Mouse (Mus musculus): ENCODE measurements around the gene Chd3. TPM values are rescaled to one million over a fixed set of nuclear protein-coding genes. Genes with fewer than 3 reads are reported as not detected.

Gene Chd3
- total and polyA plus RNA-seq, 3 experiments, result 31.9 to 92.0 (median 66.4) TPM

- TF ChIP-seq ZC3H11A (IDR thresholded peaks at IDR 0.05; ENCODE audit: low read depth, low read length) (no peak), MXI1 (IDR thresholded peaks at IDR 0.05; ENCODE audit: low read depth, low read length) (no peak), POLR2AphosphoS2 (IDR thresholded peaks at IDR 0.05; ENCODE audit: low read depth, low read length) (no peak), ZKSCAN1 (IDR thresholded peaks at IDR 0.05; ENCODE audit: borderline replicate concordance, low read depth, low read length) (no peak), JUND (conservative IDR thresholded peaks at IDR 0.05; ENCODE audit: low read depth, low read length) (no peak), PAX5 (IDR thresholded peaks at IDR 0.05; ENCODE audit: low read length) (no peak), HCFC1 (IDR thresholded peaks at IDR 0.05; ENCODE audit: low read depth, low read length) (no peak), SIN3A (IDR thresholded peaks at IDR 0.05; ENCODE audit: low read length) (no peak), CHD1 (IDR thresholded peaks at IDR 0.05; ENCODE audit: low read depth, low read length) (no peak), USF2 (conservative IDR thresholded peaks at IDR 0.05; ENCODE audit: low read depth, low read length) (no peak), MAZ (IDR thresholded peaks at IDR 0.05; ENCODE audit: low read depth, low read length) (no peak), CHD2 (IDR thresholded peaks at IDR 0.05; ENCODE audit: low read length) (no peak), MAX (IDR thresholded peaks at IDR 0.05; ENCODE audit: low read length) (no peak), UBTF (IDR thresholded peaks at IDR 0.05; ENCODE audit: low read depth, low read length) (no peak)
- no peak overlapping the region for H3K9ac ChIP-seq (ENCODE audit: insufficient read depth, low read depth)
- in situ Hi-C loops (cut with MboI; ENCODE audit: low pct_ligation_motif_present, low pct_unique_long_range_greater_than_20kb, low sequenced_read_pairs) (loop anchor here (5.0 kb wide), 2 partner anchors 33 to 62 kb away; partner anchors contain the start of gene Chd3), dilution Hi-C loops (cut with MboI; ENCODE audit: extremely low pct_ligation_motif_present, extremely low pct_unique_long_range_greater_than_20kb, low sequenced_read_pairs) (no loop called here)
- H3K79me2 ChIP-seq (replicated peaks; ENCODE audit: control insufficient read depth, extremely low read depth, insufficient read depth, poor library complexity, severe bottlenecking), result no peaks in the 10 kb centered on the region
- H3K4me3 ChIP-seq (replicated peaks in 1 of 3; ENCODE audit: low read depth in 2 of 3, low read length in 2 of 3, poor library complexity in 1 of 3), result no peak overlapping the region
- H3K9me3 ChIP-seq (replicated peaks; ENCODE audit: low read length), result peaks cover 5% of the 10 kb centered on the region
- no peak for DNase-seq (ENCODE audit: extremely low read depth)
- H3K36me3 ChIP-seq (replicated peaks in 1 of 2; ENCODE audit: control insufficient read depth in 1 of 2, insufficient read depth in 1 of 2, low read length in 1 of 2), result peaks cover 0 to 4% of the 10 kb centered on the region in 2 experiments
- H3K27me3 ChIP-seq (replicated peaks), result peaks cover 5% of the 10 kb centered on the region
- H3K4me2 ChIP-seq (ENCODE audit: insufficient read depth, low read depth, poor library complexity, severe bottlenecking), result no peak overlapping the region
- H3K4me1 ChIP-seq (ENCODE audit: control insufficient read depth in 1 of 2, insufficient read depth in 2 of 2), result peaks cover 5 to 14% of the 10 kb centered on the region in 2 experiments; a peak in 3 of 4 replicates
- no peak overlapping the region for H3K27ac ChIP-seq (ENCODE audit: insufficient read depth, low read depth)
Measured at GRCm38 (mm10) chr11:69334796-69335195, 34.4 kb downstream of the Chd3 start.

GRCm38 (mm10) chr11:69333922-69334321 is 35.3 kb downstream of the Chd3 start:
- DNase-seq (ENCODE audit: extremely low read depth), result no peak
- Histone ChIP-seq H3K4me3 (replicated peaks in 1 of 3; ENCODE audit: low read depth in 2 of 3, low read length in 2 of 3, poor library complexity in 1 of 3) (no peak overlapping the region), H3K9ac (ENCODE audit: insufficient read depth, low read depth) (no peak overlapping the region), H3K4me1 (ENCODE audit: control insufficient read depth in 1 of 2, insufficient read depth in 2 of 2) (peaks cover 5 to 14% of the 10 kb centered on the region in 2 experiments; a peak in 3 of 4 replicates), H3K4me2 (ENCODE audit: insufficient read depth, low read depth, poor library complexity, severe bottlenecking) (no peak overlapping the region), H3K36me3 (replicated peaks in 1 of 2; ENCODE audit: control insufficient read depth in 1 of 2, insufficient read depth in 1 of 2, low read length in 1 of 2) (no peaks in the 10 kb centered on the region), H3K9me3 (replicated peaks; ENCODE audit: low read length) (peaks cover 5% of the 10 kb centered on the region), H3K27me3 (replicated peaks) (peaks cover 13% of the 10 kb centered on the region), H3K27ac (ENCODE audit: insufficient read depth, low read depth) (no peak overlapping the region), H3K79me2 (replicated peaks; ENCODE audit: control insufficient read depth, extremely low read depth, insufficient read depth, poor library complexity, severe bottlenecking) (no peaks in the 10 kb centered on the region)
- TF ChIP-seq UBTF (IDR thresholded peaks at IDR 0.05; ENCODE audit: low read depth, low read length), result no peak
- no peak for TF ChIP-seq JUN (IDR thresholded peaks at IDR 0.05; ENCODE audit: insufficient read depth, low read depth, low read length)
- no peak for TF ChIP-seq MAX (IDR thresholded peaks at IDR 0.05; ENCODE audit: low read length)
- no peak for TF ChIP-seq E2F4 (IDR thresholded peaks at IDR 0.05; ENCODE audit: insufficient replicate concordance, low read depth, low read length)
- no peak for TF ChIP-seq TCF12 (IDR thresholded peaks at IDR 0.05; ENCODE audit: low read depth, low read length)
- no peak for TF ChIP-seq MAZ (IDR thresholded peaks at IDR 0.05; ENCODE audit: low read depth, low read length)
- peak; percentile 21 for TF ChIP-seq RAD21 (IDR thresholded peaks at IDR 0.05; ENCODE audit: low read depth, low read length)
- no peak for TF ChIP-seq CHD2 (IDR thresholded peaks at IDR 0.05; ENCODE audit: low read length)
- peak in 1 of 2 experiments; percentile 68; a peak in 2 of 4 replicates for TF ChIP-seq CTCF (conservative IDR thresholded peaks at IDR 0.05 in 1 of 2, IDR thresholded peaks at IDR 0.05 in 1 of 2; ENCODE audit: low read depth in 2 of 2, low read length in 2 of 2)
- TF ChIP-seq MYC (IDR thresholded peaks at IDR 0.05; ENCODE audit: low read depth, low read length), result peak; percentile 69; the same call in 1 of the 2 replicates
- no peak for TF ChIP-seq MAFK (IDR thresholded peaks at IDR 0.05; ENCODE audit: insufficient replicate concordance, low read length)
- no peak for TF ChIP-seq USF2 (conservative IDR thresholded peaks at IDR 0.05; ENCODE audit: low read depth, low read length)
- peak; percentile 33; the same call in 1 of the 2 replicates for TF ChIP-seq SMC3 (IDR thresholded peaks at IDR 0.05; ENCODE audit: low read depth, low read length)
- no peak for TF ChIP-seq MEF2A (IDR thresholded peaks at IDR 0.05; ENCODE audit: borderline replicate concordance, low read depth, low read length)
- TF ChIP-seq JUND (conservative IDR thresholded peaks at IDR 0.05; ENCODE audit: low read depth, low read length), result no peak
- TF ChIP-seq POLR2A (IDR thresholded peaks at IDR 0.05; ENCODE audit: low read depth, low read length), result no peak
- dilution Hi-C loops (cut with MboI; ENCODE audit: extremely low pct_ligation_motif_present, extremely low pct_unique_long_range_greater_than_20kb, low sequenced_read_pairs) (no loop called here), in situ Hi-C loops (cut with MboI; ENCODE audit: low pct_ligation_motif_present, low pct_unique_long_range_greater_than_20kb, low sequenced_read_pairs) (loop anchor here (5.0 kb wide), 2 partner anchors 33 to 62 kb away; partner anchors contain the start of gene Chd3)

Data from CH12.LX (cell line).